Mouse (Mus musculus): ENCODE measurements around the gene Vegfd. TPM values are rescaled to one million over a fixed set of nuclear protein-coding genes. Genes with fewer than 3 reads are reported as not detected.

Gene Vegfd
- polyA plus RNA-seq, 1 experiment from 2014 or later: 10.0 TPM

DNA sequence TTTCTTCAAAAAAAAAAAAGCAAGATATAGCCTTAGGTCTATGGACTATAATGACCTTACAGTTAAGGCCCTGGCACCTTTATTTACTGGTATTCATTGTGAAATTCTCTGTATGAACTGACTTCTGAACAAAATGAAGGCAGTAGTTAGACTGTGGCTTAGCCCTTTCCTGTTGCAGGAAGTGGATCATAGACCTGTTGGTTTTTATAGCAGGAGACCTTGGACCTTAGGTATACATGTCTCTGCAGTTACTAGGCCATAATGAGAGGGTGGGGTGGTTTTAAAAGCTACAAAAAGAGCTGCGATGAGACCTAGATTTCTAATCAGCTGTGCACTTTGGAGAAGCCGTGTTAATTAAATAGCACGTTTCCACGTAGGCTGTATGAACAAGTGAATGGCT, 54.1 kb downstream of the Vegfd start:
- no peak overlapping the region for H3K9ac ChIP-seq (ENCODE audit: low read depth, low read length)
- no peaks in the 10 kb centered on the region; the same call in 1 of the 2 replicates for H3K27me3 ChIP-seq (replicated peaks; ENCODE audit: control insufficient read depth, insufficient read depth, low read length)
- no peak overlapping the region for H3K4me3 ChIP-seq (ENCODE audit: low read depth, low read length)
- WGBS: 84% methylated on average over 4 of the region's 4 CpGs
- H3K4me1 ChIP-seq (ENCODE audit: control insufficient read depth, insufficient read depth, low read length): no peaks in the 10 kb centered on the region
- no peak for DNase-seq (ENCODE audit: low spot score)
- no peak overlapping the region for H3K4me2 ChIP-seq (ENCODE audit: low read depth, low read length)
- no peaks in the 10 kb centered on the region for H3K9me3 ChIP-seq (ENCODE audit: control insufficient read depth, low read length)
- H3K27ac ChIP-seq (replicated peaks; ENCODE audit: low read depth, low read length): no peak overlapping the region
- ATAC-seq (ENCODE audit: low read depth): no peak
- peaks cover 34% of the 10 kb centered on the region; the same call in 1 of the 2 replicates for H3K36me3 ChIP-seq (ENCODE audit: control insufficient read depth, insufficient read depth, low read length)

DNA sequence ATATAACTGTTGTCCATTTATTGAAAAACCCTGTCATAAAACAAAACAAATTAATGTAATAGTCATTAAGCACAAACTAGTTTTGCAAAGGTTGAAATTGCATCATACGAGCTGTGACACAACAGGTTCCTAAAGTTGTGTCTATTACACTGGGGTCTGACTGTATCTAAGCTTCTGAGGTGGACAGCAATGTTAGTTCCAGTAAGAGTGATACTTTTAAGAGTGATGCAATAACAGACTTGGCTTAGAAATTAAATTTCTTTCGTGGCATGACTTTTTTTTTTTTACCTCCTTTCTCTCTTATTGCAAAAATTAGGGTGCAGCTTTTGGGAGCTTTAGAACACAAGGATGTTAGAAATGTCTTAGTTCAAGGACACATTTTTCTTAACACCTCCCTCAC, 55.0 kb downstream of the Vegfd start:
- H3K9me3 ChIP-seq (ENCODE audit: control insufficient read depth, low read length): no peaks in the 10 kb centered on the region
- H3K4me1 ChIP-seq (ENCODE audit: control insufficient read depth, insufficient read depth, low read length): no peaks in the 10 kb centered on the region
- H3K36me3 ChIP-seq (ENCODE audit: control insufficient read depth, insufficient read depth, low read length): 0 out of 2 replicates have a peak, but pooled peaks cover 29% of the 10 kb centered on the region
- no peak overlapping the region for H3K4me2 ChIP-seq (ENCODE audit: low read depth, low read length)
- 79% methylated on average over 2 of the region's 2 CpGs for WGBS
- ATAC-seq (ENCODE audit: low read depth): no peak
- H3K27me3 ChIP-seq (replicated peaks; ENCODE audit: control insufficient read depth, insufficient read depth, low read length): no peaks in the 10 kb centered on the region; the same call in 1 of the 2 replicates
- no peak overlapping the region for H3K4me3 ChIP-seq (ENCODE audit: low read depth, low read length)
- H3K9ac ChIP-seq (ENCODE audit: low read depth, low read length): no peak overlapping the region
- no peak overlapping the region for H3K27ac ChIP-seq (replicated peaks; ENCODE audit: low read depth, low read length)
- DNase-seq (ENCODE audit: low spot score): no peak

DNA sequence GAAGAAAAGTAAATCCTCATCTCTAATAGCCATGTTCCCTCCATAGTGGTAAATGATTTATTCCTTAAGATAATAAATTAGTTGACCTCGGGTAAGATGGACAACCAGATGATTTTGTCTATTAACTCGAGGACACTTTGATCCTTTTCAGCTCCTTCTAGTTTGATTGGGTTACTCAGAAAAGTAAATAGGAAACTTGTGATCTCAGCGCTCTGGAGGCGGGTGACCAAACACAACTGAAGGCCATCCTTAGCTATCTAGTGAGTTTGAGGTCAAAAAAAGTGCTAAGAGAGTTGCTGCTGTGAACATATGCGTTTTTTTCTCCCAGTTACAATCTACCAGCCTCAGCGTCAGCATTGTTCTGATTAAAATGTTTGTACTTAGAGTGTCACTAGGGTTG, 57.4 kb downstream of the Vegfd start:
- no peak for ATAC-seq (ENCODE audit: low read depth)
- WGBS: 85% methylated on average over 6 of the region's 6 CpGs

DNA sequence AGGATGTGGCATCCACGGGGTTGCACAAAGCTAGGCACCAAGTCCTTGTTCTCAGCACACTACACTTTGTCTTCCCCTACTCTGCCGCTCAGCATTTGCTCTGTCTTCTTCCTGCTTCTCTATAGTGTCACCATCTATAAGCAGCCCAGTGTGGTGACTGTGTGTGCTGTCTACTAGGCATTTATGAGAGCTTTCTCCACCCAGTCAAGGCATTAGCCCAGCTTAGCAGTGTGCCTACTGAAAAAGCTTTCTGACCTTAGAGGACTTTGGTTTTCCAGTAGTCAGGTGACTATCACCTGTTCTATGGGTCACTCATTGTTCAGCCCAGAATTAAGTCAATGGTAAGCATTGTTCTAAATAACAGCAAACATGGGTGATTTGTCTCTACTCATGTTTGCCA, 58.0 kb downstream of the Vegfd start:
- no peak overlapping the region for H3K4me2 ChIP-seq (ENCODE audit: low read depth, low read length)
- ATAC-seq (ENCODE audit: low read depth) (no peak), DNase-seq (ENCODE audit: low spot score) (no peak)
- H3K27me3 ChIP-seq (replicated peaks; ENCODE audit: control insufficient read depth, insufficient read depth, low read length): no peaks in the 10 kb centered on the region; the same call in 1 of the 2 replicates
- H3K9ac ChIP-seq (ENCODE audit: low read depth, low read length): no peak overlapping the region
- H3K27ac ChIP-seq (replicated peaks; ENCODE audit: low read depth, low read length): no peak overlapping the region
- no peaks in the 10 kb centered on the region for H3K9me3 ChIP-seq (ENCODE audit: control insufficient read depth, low read length)
- 93% methylated on average over 2 of the region's 2 CpGs for WGBS
- H3K36me3 ChIP-seq (ENCODE audit: control insufficient read depth, insufficient read depth, low read length): 0 out of 2 replicates have a peak, but pooled peaks cover 34% of the 10 kb centered on the region
- H3K4me1 ChIP-seq (ENCODE audit: control insufficient read depth, insufficient read depth, low read length): no peaks in the 10 kb centered on the region
- no peak overlapping the region for H3K4me3 ChIP-seq (ENCODE audit: low read depth, low read length)

More for the DNA sequence above, 57.4 kb downstream of the Vegfd start:
- no peak overlapping the region for H3K4me2 ChIP-seq (ENCODE audit: low read depth, low read length)
- no peak for DNase-seq (ENCODE audit: low spot score)
- no peaks in the 10 kb centered on the region for H3K9me3 ChIP-seq (ENCODE audit: control insufficient read depth, low read length)
- 0 out of 2 replicates have a peak, but pooled peaks cover 34% of the 10 kb centered on the region for H3K36me3 ChIP-seq (ENCODE audit: control insufficient read depth, insufficient read depth, low read length)
- H3K27me3 ChIP-seq (replicated peaks; ENCODE audit: control insufficient read depth, insufficient read depth, low read length): no peaks in the 10 kb centered on the region
- H3K9ac ChIP-seq (ENCODE audit: low read depth, low read length): no peak overlapping the region
- H3K4me3 ChIP-seq (ENCODE audit: low read depth, low read length): no peak overlapping the region
- no peaks in the 10 kb centered on the region for H3K4me1 ChIP-seq (ENCODE audit: control insufficient read depth, insufficient read depth, low read length)
- no peak overlapping the region for H3K27ac ChIP-seq (replicated peaks; ENCODE audit: low read depth, low read length)

DNA sequence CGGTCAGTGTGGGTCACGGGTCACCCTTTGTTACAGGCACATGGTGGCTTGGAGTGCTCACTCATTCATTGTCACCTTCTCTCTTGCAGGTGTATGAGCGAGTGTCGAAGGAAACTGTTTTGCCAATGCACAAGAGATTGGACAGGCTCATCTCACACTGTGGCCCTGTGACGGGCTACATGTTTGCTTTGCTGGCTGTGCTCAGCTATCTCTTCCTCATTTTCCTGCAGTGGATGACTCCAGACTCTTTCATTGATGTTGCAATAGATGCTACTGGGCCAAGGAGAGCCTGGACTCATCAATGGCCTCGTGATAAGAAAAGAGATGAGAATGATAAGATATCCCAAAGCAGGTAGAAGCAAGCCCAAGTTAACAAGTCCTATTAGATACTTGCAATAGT, 58.4 kb downstream of the Vegfd start:
- WGBS: 94% methylated on average over 6 of the region's 6 CpGs
- H3K27ac ChIP-seq (replicated peaks; ENCODE audit: low read depth, low read length): no peak overlapping the region

DNA sequence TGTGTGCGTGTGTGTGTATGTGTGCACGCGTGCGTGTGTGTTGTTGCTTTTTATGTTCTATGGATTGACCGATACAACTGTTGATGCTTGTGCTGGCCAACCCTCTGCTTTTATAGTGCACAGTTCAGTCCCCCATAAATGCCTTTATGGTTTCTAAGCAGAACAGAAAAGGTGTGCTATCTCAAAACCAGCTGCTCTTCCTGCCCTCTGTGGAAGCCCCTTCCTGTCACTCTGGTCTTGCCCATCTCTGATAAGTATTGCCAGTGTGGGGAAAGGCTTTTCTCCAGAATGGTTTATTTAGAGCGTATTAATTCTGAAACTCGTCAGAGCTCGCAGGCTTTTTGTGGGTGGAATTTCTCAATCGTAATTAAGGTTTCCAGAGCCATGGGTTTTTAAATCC, 59.5 kb downstream of the Vegfd start:
- H3K9me3 ChIP-seq (ENCODE audit: control insufficient read depth, low read length): no peaks in the 10 kb centered on the region
- no peaks in the 10 kb centered on the region for H3K4me1 ChIP-seq (ENCODE audit: control insufficient read depth, insufficient read depth, low read length)
- no peaks in the 10 kb centered on the region; the same call in 1 of the 2 replicates for H3K27me3 ChIP-seq (replicated peaks; ENCODE audit: control insufficient read depth, insufficient read depth, low read length)
- ATAC-seq (ENCODE audit: low read depth): no peak
- H3K36me3 ChIP-seq (ENCODE audit: control insufficient read depth, insufficient read depth, low read length): 0 out of 2 replicates have a peak, but pooled peaks cover 34% of the 10 kb centered on the region
- H3K4me3 ChIP-seq (ENCODE audit: low read depth, low read length): no peak overlapping the region
- no peak for DNase-seq (ENCODE audit: low spot score)
- H3K4me2 ChIP-seq (ENCODE audit: low read depth, low read length): no peak overlapping the region
- no peak overlapping the region for H3K27ac ChIP-seq (replicated peaks; ENCODE audit: low read depth, low read length)
- 96% methylated on average over 9 of the region's 9 CpGs for WGBS
- H3K9ac ChIP-seq (ENCODE audit: low read depth, low read length): no peak overlapping the region

More for the DNA sequence above, 58.4 kb downstream of the Vegfd start:
- H3K36me3 ChIP-seq (ENCODE audit: control insufficient read depth, insufficient read depth, low read length): 0 out of 2 replicates have a peak, but pooled peaks cover 34% of the 10 kb centered on the region
- no peak for ATAC-seq (ENCODE audit: low read depth)
- no peak for DNase-seq (ENCODE audit: low spot score)
- no peaks in the 10 kb centered on the region for H3K4me1 ChIP-seq (ENCODE audit: control insufficient read depth, insufficient read depth, low read length)
- no peaks in the 10 kb centered on the region; the same call in 1 of the 2 replicates for H3K27me3 ChIP-seq (replicated peaks; ENCODE audit: control insufficient read depth, insufficient read depth, low read length)
- no peak overlapping the region for H3K9ac ChIP-seq (ENCODE audit: low read depth, low read length)
- H3K9me3 ChIP-seq (ENCODE audit: control insufficient read depth, low read length): no peaks in the 10 kb centered on the region
- H3K4me3 ChIP-seq (ENCODE audit: low read depth, low read length): no peak overlapping the region
- no peak overlapping the region for H3K4me2 ChIP-seq (ENCODE audit: low read depth, low read length)

DNA sequence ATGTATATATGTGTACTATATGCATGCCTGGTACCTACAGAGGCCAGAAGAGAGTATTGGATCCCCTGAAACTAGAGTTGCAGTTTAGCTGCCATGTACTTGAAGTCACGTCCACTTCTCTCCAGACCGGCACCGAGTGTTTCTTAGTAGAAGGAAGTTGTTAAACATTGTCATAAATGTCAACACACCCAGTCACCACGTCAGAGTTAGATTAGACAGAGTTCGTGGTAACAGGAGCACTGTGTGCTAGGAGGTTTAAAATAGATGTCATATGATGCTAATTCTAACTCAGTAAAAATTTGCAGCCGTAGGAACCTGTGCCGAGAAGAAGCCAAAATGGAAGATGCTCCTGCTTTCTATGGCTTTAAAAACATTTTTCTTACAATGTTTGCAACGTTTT, 63.5 kb downstream of the Vegfd start, which contains the start of gene Asb11:
Gene Asb11 (plus strand): TSS at position 286 of the 400 bp plus-strand sequence.
- peaks cover 5% of the 10 kb centered on the region; the same call in 1 of the 2 replicates for H3K27me3 ChIP-seq (replicated peaks; ENCODE audit: control insufficient read depth, insufficient read depth, low read length)
- H3K36me3 ChIP-seq (ENCODE audit: control insufficient read depth, insufficient read depth, low read length): 0 out of 2 replicates have a peak, but pooled peaks cover 15% of the 10 kb centered on the region
- no peak within 1 kb of the TSS for H3K4me3 ChIP-seq (ENCODE audit: low read depth, low read length)
- no peaks in the 10 kb centered on the region for H3K9me3 ChIP-seq (ENCODE audit: control insufficient read depth, low read length)
- H3K4me2 ChIP-seq (ENCODE audit: low read depth, low read length): no peak within 1 kb of the TSS
- no peaks in the 10 kb centered on the region for H3K4me1 ChIP-seq (ENCODE audit: control insufficient read depth, insufficient read depth, low read length)
- no peak for DNase-seq (ENCODE audit: low spot score)
- ATAC-seq (ENCODE audit: low read depth): no peak
- 66% methylated on average over 8 of the region's 8 CpGs for WGBS
- H3K9ac ChIP-seq (ENCODE audit: low read depth, low read length): no peak within 1 kb of the TSS
- H3K27ac ChIP-seq (replicated peaks; ENCODE audit: low read depth, low read length): no peak within 1 kb of the TSS

DNA sequence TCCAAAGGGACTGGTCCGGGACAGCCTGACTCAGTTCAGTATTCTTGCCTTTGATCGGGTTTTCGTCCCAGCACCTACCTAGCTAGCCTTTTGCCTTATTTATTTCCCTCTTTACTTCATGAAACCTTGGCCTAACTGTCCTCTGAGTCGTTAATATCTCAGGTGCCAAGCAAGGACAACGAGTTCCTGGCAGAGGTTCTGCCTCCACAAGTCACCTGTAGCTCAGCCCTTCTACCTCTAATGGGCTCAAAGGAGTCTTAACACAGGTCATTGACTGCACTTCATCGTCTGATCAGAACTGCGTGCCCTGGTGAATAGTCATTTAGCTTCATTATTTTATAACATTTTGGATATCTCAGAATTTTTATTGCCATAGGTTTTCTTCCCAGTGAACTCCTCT, 66.3 kb downstream of the Vegfd start:
- DNase-seq (ENCODE audit: low spot score): no peak
- Histone ChIP-seq H3K9me3 (ENCODE audit: control insufficient read depth, low read length) (no peaks in the 10 kb centered on the region), H3K4me1 (ENCODE audit: control insufficient read depth, insufficient read depth, low read length) (no peaks in the 10 kb centered on the region), H3K4me3 (ENCODE audit: low read depth, low read length) (no peak overlapping the region), H3K9ac (ENCODE audit: low read depth, low read length) (no peak overlapping the region), H3K36me3 (ENCODE audit: control insufficient read depth, insufficient read depth, low read length) (no peaks in the 10 kb centered on the region), H3K27me3 (replicated peaks; ENCODE audit: control insufficient read depth, insufficient read depth, low read length) (peaks cover 9% of the 10 kb centered on the region; the same call in 1 of the 2 replicates), H3K4me2 (ENCODE audit: low read depth, low read length) (no peak overlapping the region), H3K27ac (replicated peaks; ENCODE audit: low read depth, low read length) (no peak overlapping the region)
- WGBS: 88% methylated on average over 7 of the region's 7 CpGs
- ATAC-seq (ENCODE audit: low read depth): no peak

DNA sequence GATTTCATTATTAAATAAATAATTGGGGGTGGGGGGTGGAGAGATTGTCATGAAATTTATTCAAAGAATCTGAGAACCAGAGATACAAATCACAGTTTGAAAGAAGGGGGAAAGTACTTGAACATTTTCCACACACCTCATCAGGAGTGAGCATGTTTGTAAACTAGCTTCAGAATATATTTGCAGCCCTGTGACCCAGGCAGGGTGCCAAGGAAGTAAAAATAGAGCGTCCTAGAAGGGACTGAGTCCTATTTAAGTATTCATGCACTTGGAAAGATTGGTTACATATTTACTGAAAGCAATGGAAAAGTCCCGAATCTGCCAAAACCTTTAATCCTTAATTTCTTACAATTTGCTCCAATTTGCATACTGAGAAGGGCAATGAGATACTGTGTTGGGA, 67.0 kb downstream of the Vegfd start:
- WGBS: 57% methylated on average over 2 of the region's 2 CpGs
- DNase-seq (ENCODE audit: low spot score) (peak; percentile 48), ATAC-seq (ENCODE audit: low read depth) (no peak)
- no peak overlapping the region for H3K27ac ChIP-seq (replicated peaks; ENCODE audit: low read depth, low read length)
- H3K9me3 ChIP-seq (ENCODE audit: control insufficient read depth, low read length): no peaks in the 10 kb centered on the region
- H3K36me3 ChIP-seq (ENCODE audit: control insufficient read depth, insufficient read depth, low read length): no peaks in the 10 kb centered on the region
- H3K4me1 ChIP-seq (ENCODE audit: control insufficient read depth, insufficient read depth, low read length): no peaks in the 10 kb centered on the region
- H3K4me3 ChIP-seq (ENCODE audit: low read depth, low read length): no peak overlapping the region
- H3K4me2 ChIP-seq (ENCODE audit: low read depth, low read length): no peak overlapping the region
- peaks cover 11% of the 10 kb centered on the region; the same call in 1 of the 2 replicates for H3K27me3 ChIP-seq (replicated peaks; ENCODE audit: control insufficient read depth, insufficient read depth, low read length)
- no peak overlapping the region for H3K9ac ChIP-seq (ENCODE audit: low read depth, low read length)

Measured in embryonic facial prominence, embryonic 14.5 days (tissue).